Mouse (Mus musculus) intestine, embryonic 14.5 days (tissue): ENCODE measurements around the gene Copz2. TPM values are rescaled to one million over a fixed set of nuclear protein-coding genes. Genes with fewer than 3 reads are reported as not detected.
"Not testable (repeated sequence)": the region's sequence is repeated elsewhere in the genome, so short reads cannot be mapped to it uniquely, and the experiment has no call there.

Experiments
- ATAC-seq: fragments of 200-750 bp; cut with Nextera tagmentation; replicated peaks from 2 replicates; pipeline ENCODE4 v1.8.0; 2017; ENCODE audit warnings: low read depth, moderate number of reproducible peaks, moderate TSS enrichment, moderate library complexity; ENCODE audit not compliant: low FRiP score, low TSS enrichment
- DNase-seq: peaks from one replicate; pipeline ENCODE4 v3.0.0-alpha.2; 2018; ENCODE audit warnings: low spot score
- H3K27ac ChIP-seq: fragments of 300-500 bp; sonication (generic); 2 replicates; pipeline ENCODE4 v1.5.1; 2014; ENCODE audit warnings: low read depth, mild to moderate bottlenecking, control low read depth
- H3K27me3 ChIP-seq: fragments of 300-500 bp; sonication (generic); replicated peaks from 2 replicates; pipeline ENCODE4 v1.6.1; 2014; ENCODE audit warnings: low read length, control low read depth; ENCODE audit not compliant: control insufficient read depth, insufficient read depth
- H3K36me3 ChIP-seq: fragments of 300-500 bp; sonication (generic); 2 replicates; pipeline ENCODE4 v1.6.1; 2014; ENCODE audit warnings: low read length, control low read depth; ENCODE audit not compliant: control insufficient read depth, insufficient read depth
- H3K4me1 ChIP-seq: fragments of 300-500 bp; sonication (generic); replicated peaks from 2 replicates; pipeline ENCODE4 v1.6.1; 2014; ENCODE audit warnings: low read length, control low read depth, mixed read lengths; ENCODE audit not compliant: control insufficient read depth, insufficient read depth
- H3K4me2 ChIP-seq: fragments of 300-500 bp; sonication (generic); 2 replicates; pipeline ENCODE4 v1.6.1; 2014; ENCODE audit warnings: low read length
- H3K4me3 ChIP-seq: fragments of 300-500 bp; sonication (generic); 2 replicates; pipeline ENCODE4 v1.5.1; 2014; ENCODE audit warnings: low read depth, low read length, control low read depth, mixed read lengths
- H3K9ac ChIP-seq: fragments of 300-500 bp; sonication (generic); 2 replicates; pipeline ENCODE4 v1.6.1; 2014; ENCODE audit warnings: mild to moderate bottlenecking, low read length
- H3K9me3 ChIP-seq: fragments of 300-500 bp; sonication (generic); 2 replicates; pipeline ENCODE4 v1.6.1; 2016; ENCODE audit warnings: low read length, control low read depth; ENCODE audit not compliant: control insufficient read depth
- WGBS: fragments of 180-500 bp; shearing (Covaris S2); extraction: QIAGEN DNeasy Blood & Tissue Kit; methylation state at CpG from one replicate; pipeline ENCODE4 v1.1.7; 2014; 5-methylcytosine and 5-hydroxymethylcytosine counted together
- polyA plus RNA-seq: library from polyadenylated mRNA; unstranded; fragments of >200 nt; fragmentation: Nextera tagmentation; extraction: Ambion mirVana; gene quantifications from 2 replicates; pipeline ENCODE4 v1.2.1, GENCODE M21; 2014

The Copz2 gene
- polyA plus RNA-seq, 1 experiment from 2014 or later: 102 TPM

- no peak overlapping the region for H3K4me3 ChIP-seq
- WGBS: 67% methylated on average over 3 of the region's 3 CpGs
- ATAC-seq: no peak
- no peaks in the 10 kb centered on the region for H3K4me1 ChIP-seq
- H3K9me3 ChIP-seq: no peaks in the 10 kb centered on the region
- H3K27me3 ChIP-seq: no peaks in the 10 kb centered on the region
- no peak overlapping the region for H3K9ac ChIP-seq
- H3K36me3 ChIP-seq: no peaks in the 10 kb centered on the region
- H3K27ac ChIP-seq: no peak overlapping the region
- no peak overlapping the region for H3K4me2 ChIP-seq
- no peak for DNase-seq
Measured at GRCm38 (mm10) chr11:96843627-96844026, 6.0 kb upstream of the Copz2 start.

DNA sequence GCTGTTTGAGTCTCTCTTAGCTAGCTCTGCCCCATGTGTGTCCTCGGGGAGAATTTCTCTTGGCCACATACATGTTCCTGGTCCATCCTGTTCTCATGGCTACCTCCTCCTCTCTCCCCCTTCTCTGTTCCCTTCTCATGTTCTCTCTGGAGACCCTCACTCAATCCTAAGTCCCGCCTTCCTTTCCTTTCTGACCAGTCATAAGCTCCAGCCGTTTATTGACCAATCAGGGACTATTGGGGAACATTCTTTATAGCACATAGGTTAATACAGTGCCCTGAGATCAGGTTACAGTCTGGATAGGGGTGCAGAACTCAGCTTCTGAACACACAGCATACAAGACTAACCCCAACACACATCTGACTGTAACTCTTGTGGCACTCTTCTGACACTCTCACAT, 2.4 kb upstream of the Copz2 start:
- no peak for DNase-seq
- 37% methylated on average over 3 of the region's 3 CpGs for WGBS
- Histone ChIP-seq H3K4me3 (no peak overlapping the region), H3K4me1 (0 out of 2 replicates have a peak, but pooled peaks cover 10% of the 10 kb centered on the region), H3K4me2 (no peak overlapping the region), H3K27me3 (no peaks in the 10 kb centered on the region), H3K9me3 (no peaks in the 10 kb centered on the region), H3K36me3 (no peaks in the 10 kb centered on the region), H3K9ac (no peak overlapping the region), H3K27ac (no peak overlapping the region)
- no peak for ATAC-seq

DNA sequence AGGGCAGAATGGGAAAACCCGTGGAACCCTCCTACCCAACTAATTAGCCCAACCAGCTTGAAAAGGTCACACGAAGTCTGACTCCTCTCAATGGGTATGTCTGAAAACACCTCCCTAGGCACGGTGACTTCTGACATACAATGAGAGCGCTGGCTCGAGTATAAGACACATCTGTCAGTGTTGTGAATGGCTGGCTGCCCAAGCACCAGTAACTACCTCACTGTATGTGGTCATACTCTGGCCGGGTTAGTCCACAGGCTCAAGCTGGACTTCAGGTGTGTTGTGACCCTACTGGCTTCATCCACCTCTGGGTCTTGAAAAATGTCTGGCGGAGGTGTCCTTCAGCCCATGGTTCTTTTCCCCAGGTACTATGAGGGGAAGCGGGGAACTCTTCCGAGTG, 976 bp upstream of the Copz2 start:
- H3K9me3 ChIP-seq: no peaks in the 10 kb centered on the region
- H3K4me3 ChIP-seq: no peak overlapping the region
- no peak overlapping the region for H3K27ac ChIP-seq
- H3K27me3 ChIP-seq: no peaks in the 10 kb centered on the region
- no peaks in the 10 kb centered on the region for H3K36me3 ChIP-seq
- DNase-seq (no peak), ATAC-seq (no peak)
- H3K4me1 ChIP-seq: 0 out of 2 replicates have a peak, but pooled peaks cover 10% of the 10 kb centered on the region
- H3K4me2 ChIP-seq: no peak overlapping the region
- 75% methylated on average over 9 of the region's 9 CpGs for WGBS
- no peak overlapping the region for H3K9ac ChIP-seq

GRCm38 (mm10) chr11:96849145-96849544, 525 bp upstream of the Copz2 start:
- H3K4me1 ChIP-seq, H3K9ac ChIP-seq, DNase-seq, ATAC-seq, H3K36me3 ChIP-seq, H3K27me3 ChIP-seq, H3K27ac ChIP-seq, H3K9me3 ChIP-seq: not testable (repeated sequence)
- H3K4me3 ChIP-seq: peak overlapping the region; percentile 57
- H3K4me2 ChIP-seq: peak overlapping the region; percentile 74
- 73% methylated on average over 5 of the region's 5 CpGs for WGBS

DNA sequence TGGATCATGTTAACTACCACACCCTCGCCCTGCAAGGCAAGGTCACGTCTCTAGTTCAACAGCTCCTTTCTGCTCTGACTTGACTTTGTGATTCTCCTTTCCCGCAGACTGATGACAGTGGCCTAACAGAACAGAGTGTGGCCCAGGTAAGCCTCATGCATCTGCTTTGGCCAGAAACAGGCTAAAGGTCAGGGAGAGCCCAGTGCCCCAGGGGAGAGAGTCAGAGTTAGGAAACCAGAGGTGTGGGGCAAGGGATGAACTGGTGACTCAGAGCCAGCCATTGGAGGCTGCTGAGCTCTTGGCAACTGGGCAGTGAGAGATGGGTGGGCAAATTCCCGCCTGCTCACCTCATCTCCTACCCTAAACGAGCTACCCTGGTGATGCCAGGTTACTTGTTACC, 7.8 kb downstream of the Copz2 start:
- H3K9ac ChIP-seq: no peak overlapping the region
- H3K27ac ChIP-seq: no peak overlapping the region
- no peaks in the 10 kb centered on the region for H3K27me3 ChIP-seq
- no peaks in the 10 kb centered on the region for H3K36me3 ChIP-seq
- DNase-seq (no peak), ATAC-seq (no peak)
- H3K9me3 ChIP-seq: no peaks in the 10 kb centered on the region
- H3K4me1 ChIP-seq: peaks cover 11% of the 10 kb centered on the region
- 78% methylated on average over 5 of the region's 5 CpGs for WGBS
- no peak overlapping the region for H3K4me3 ChIP-seq
- H3K4me2 ChIP-seq: no peak overlapping the region

DNA sequence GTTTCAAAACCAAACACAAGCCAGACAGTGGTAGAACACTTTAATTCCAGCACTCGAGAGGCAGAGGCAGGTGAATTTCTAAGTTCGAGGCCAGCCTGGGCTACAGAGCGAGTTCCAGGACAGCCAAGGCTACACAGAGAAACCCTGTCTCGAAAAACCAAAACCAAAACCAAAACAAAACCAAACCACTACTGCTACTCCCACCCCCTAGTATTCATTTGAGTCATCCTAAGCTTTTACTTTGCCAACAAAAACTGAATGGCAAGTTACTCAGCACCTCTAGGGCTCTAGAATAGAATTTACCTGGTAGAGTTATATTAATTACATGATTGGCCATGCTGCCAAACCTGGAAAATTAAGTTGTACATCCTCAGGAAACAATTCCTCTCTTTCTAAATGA, 10.0 kb downstream of the Copz2 start:
- H3K9ac ChIP-seq: no peak overlapping the region
- H3K4me3 ChIP-seq: no peak overlapping the region
- DNase-seq (no peak), ATAC-seq (no peak)
- H3K4me2 ChIP-seq: no peak overlapping the region
- no peaks in the 10 kb centered on the region for H3K36me3 ChIP-seq
- H3K9me3 ChIP-seq: no peaks in the 10 kb centered on the region
- H3K27me3 ChIP-seq: no peaks in the 10 kb centered on the region
- no peak overlapping the region for H3K27ac ChIP-seq
- WGBS: 85% methylated on average over 4 of the region's 4 CpGs
- H3K4me1 ChIP-seq: peaks cover 11% of the 10 kb centered on the region

DNA sequence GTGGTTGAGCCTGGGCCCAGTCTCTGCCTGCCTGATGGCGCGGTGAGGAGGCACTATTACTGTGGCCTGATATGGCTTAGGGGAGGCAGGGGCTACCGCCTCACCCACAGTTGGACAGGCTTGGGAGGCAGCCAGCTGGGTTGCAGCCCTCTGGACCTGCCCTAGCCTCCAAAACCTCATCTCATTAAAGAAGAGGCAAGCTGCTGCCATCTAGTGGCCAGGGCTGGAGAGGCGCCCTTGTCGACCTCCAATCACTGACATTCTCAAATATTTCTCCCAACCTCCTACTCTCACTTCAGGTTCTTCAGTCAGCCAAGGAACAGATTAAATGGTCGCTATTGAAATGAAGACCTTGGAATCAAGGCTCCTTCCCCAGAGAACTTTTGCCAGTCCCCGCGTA, 10.9 kb downstream of the Copz2 start:
- H3K4me2 ChIP-seq: no peak overlapping the region; the same call in 1 of the 2 replicates
- ATAC-seq (peak; percentile 29), DNase-seq (peak; percentile 94)
- no peaks in the 10 kb centered on the region for H3K36me3 ChIP-seq
- H3K27me3 ChIP-seq: no peaks in the 10 kb centered on the region
- H3K4me3 ChIP-seq: no peak overlapping the region
- H3K9me3 ChIP-seq: no peaks in the 10 kb centered on the region
- no peak overlapping the region for H3K27ac ChIP-seq
- 5% methylated on average over 8 of the region's 8 CpGs for WGBS
- peaks cover 11% of the 10 kb centered on the region for H3K4me1 ChIP-seq
- H3K9ac ChIP-seq: no peak overlapping the region

GRCm38 (mm10) chr11:96861446-96861845, 11.8 kb downstream of the Copz2 start:
- Histone ChIP-seq H3K4me3 (peak overlapping the region; percentile 42), H3K36me3 (no peaks in the 10 kb centered on the region), H3K27ac (no peak overlapping the region), H3K9me3 (no peaks in the 10 kb centered on the region), H3K27me3 (no peaks in the 10 kb centered on the region), H3K4me2 (peak overlapping the region; percentile 92), H3K4me1 (peaks cover 11% of the 10 kb centered on the region), H3K9ac (peak overlapping the region; percentile 35; the same call in 1 of the 2 replicates)
- DNase-seq: no peak
- peak; percentile 20 for ATAC-seq
- 2% methylated on average over 20 of the region's 20 CpGs for WGBS

DNA sequence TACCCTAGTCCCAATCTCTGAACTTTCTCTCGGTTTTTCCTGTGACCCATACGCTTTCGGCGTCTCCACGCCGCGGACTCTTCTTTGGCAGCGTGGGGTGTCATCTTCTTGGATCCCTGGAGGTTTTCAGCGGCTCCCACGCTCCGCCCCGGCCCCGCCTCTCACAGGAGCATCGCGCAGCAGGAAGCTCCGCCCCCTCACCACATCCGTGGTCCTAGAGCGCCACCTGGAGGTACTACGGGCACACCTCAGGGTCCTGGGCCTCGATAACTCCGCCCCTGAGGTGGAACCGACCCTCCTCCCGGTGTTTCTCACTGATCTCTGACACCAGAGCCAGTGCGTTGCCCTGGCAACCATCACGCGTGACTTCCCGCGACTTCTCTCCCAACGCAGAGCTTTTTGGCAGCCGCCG, 12.2 kb downstream of the Copz2 start:
- ATAC-seq (peak; percentile 77), DNase-seq (peak; percentile 99)
- H3K4me1 ChIP-seq: peaks cover 11% of the 10 kb centered on the region
- H3K27ac ChIP-seq: no peak overlapping the region
- H3K4me2 ChIP-seq: peak overlapping the region; percentile 92
- peak overlapping the region; percentile 42 for H3K4me3 ChIP-seq
- H3K9me3 ChIP-seq: no peaks in the 10 kb centered on the region
- WGBS: under 1% methylated on average over 31 of the region's 31 CpGs
- no peaks in the 10 kb centered on the region for H3K36me3 ChIP-seq
- H3K9ac ChIP-seq: peak overlapping the region; percentile 35; the same call in 1 of the 2 replicates
- no peaks in the 10 kb centered on the region for H3K27me3 ChIP-seq
